Mouse (Mus musculus) ES-E14 (cell line): Measurements from ENCODE around the gene Gga1. TPM values are rescaled to one million over a fixed set of nuclear protein-coding genes. Genes with fewer than 3 reads are reported as not detected.
A peak's percentile ranks its signal among the peaks of the same experiment; 100 is the strongest.

Experiments
- DNase-seq: peaks from one replicate; pipeline ENCODE4 v3.0.0-alpha.2; 2013; ENCODE audit warnings: low read depth, low spot score
- H3K27ac ChIP-seq: 2 replicates; pipeline ENCODE4 v1.5.1; 2012; ENCODE audit warnings: low read depth, mild to moderate bottlenecking, low read length, moderate library complexity, mixed read lengths; ENCODE audit not compliant: poor library complexity, insufficient read depth, severe bottlenecking
- H3K36me3 ChIP-seq: 2 replicates; pipeline ENCODE4 v1.6.1; 2012; ENCODE audit warnings: mild to moderate bottlenecking, low read length, moderate library complexity, mixed read lengths; ENCODE audit not compliant: control insufficient read depth, poor library complexity, insufficient read depth, severe bottlenecking
- H3K4me1 ChIP-seq, 2 experiments: fragments of 150-350 bp in 1 of 2; sonication (generic) in 1 of 2; 2 replicates each; pipeline ENCODE4 v1.6.1; 2012; ENCODE audit warnings: low read length in 2 of 2, mild to moderate bottlenecking in 1 of 2, mixed read lengths in 1 of 2; ENCODE audit not compliant: control insufficient read depth in 2 of 2, insufficient read depth in 2 of 2, poor library complexity in 1 of 2
- H3K4me3 ChIP-seq, 2 experiments: fragments of 150-350 bp in 1 of 2; sonication (generic) in 1 of 2; 2 replicates each; pipeline ENCODE4 v1.5.1; 2012; ENCODE audit warnings: low read length in 2 of 2, low read depth in 1 of 2, mild to moderate bottlenecking in 1 of 2, mixed read lengths in 1 of 2; ENCODE audit not compliant: insufficient read depth in 1 of 2, poor library complexity in 1 of 2, severe bottlenecking in 1 of 2
- H3K9ac ChIP-seq: 2 replicates; pipeline ENCODE4 v1.6.1; 2012; ENCODE audit warnings: low read depth, mild to moderate bottlenecking, low read length, mixed read lengths; ENCODE audit not compliant: poor library complexity, insufficient read depth, severe bottlenecking
- H3K9me3 ChIP-seq: fragments of 150-350 bp; sonication (generic); 2 replicates; pipeline ENCODE4 v1.6.1; 2012; ENCODE audit warnings: low read depth, mild to moderate bottlenecking, low read length; ENCODE audit not compliant: control insufficient read depth, insufficient read depth
- CHD2 ChIP-seq: IDR thresholded peaks from 2 replicates; pipeline ENCODE4 v1.6.1; 2014; ENCODE audit warnings: mild to moderate bottlenecking, low read depth, low read length, inconsistent platforms
- HCFC1 ChIP-seq: IDR thresholded peaks from 2 replicates; pipeline ENCODE4 v1.6.1; 2012; ENCODE audit warnings: low read length, inconsistent platforms, borderline replicate concordance; ENCODE audit not compliant: insufficient read depth
- MAFK ChIP-seq: IDR thresholded peaks from 2 replicates; pipeline ENCODE4 v1.6.1; 2014; ENCODE audit warnings: mild to moderate bottlenecking, low read depth, low read length, inconsistent platforms; ENCODE audit not compliant: insufficient read depth
- ZC3H11A ChIP-seq: IDR thresholded peaks from 2 replicates; pipeline ENCODE4 v1.6.1; 2012; ENCODE audit warnings: low read depth, mild to moderate bottlenecking, inconsistent platforms, low read length, borderline replicate concordance
- ZNF384 ChIP-seq: IDR thresholded peaks from 2 replicates; pipeline ENCODE4 v1.6.1; 2012; ENCODE audit warnings: low read depth, low read length, inconsistent platforms
- in situ Hi-C, 2 experiments: fragments of 600-800 bp; cut with MboI; formaldehyde crosslinking; loops; one replicate each; pipeline ENCODE4 v1.15.1; 2025; ENCODE audit warnings: low sequenced_read_pairs in 2 of 2, inconsistent platforms in 1 of 2; ENCODE audit not compliant: unreplicated experiment in 2 of 2
- total RNA-seq: library from RNA; depleted of rRNA; stranded (reverse); fragments of 300-350 nt; gene quantifications from 2 replicates; pipeline ENCODE4 v1.2.3, GENCODE M21; 2012

Gga1 gene
- total RNA-seq, 1 experiment: 18.4 TPM

DNA sequence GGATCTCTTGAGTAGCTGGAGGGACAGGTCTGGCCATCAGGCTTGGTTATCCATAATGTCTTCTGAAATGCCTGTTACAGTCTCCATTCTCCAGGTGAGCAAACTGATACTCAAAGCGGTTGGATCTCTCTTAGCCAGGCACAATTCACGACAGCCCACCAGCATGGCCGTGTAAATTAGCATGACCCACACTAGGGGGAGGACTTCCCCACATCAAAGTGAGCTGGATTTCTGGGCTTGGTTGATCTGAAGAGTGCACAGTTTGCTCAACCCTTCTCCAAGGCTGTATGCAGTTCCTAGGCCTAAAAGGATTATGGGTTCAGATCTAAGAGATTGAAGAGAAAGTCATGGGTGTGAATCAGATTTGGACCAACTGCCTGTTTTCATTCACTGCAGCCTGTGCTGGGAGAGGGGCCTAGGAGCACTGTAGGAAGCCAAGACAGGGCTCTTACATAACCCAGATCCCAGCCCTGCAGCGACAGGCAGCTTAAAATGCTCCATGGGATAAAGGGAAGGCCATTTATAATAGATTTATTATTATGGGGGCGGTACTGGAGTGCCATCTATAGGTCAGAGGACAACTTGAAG, 4.9 kb upstream of the Gga1 start:
- Histone ChIP-seq H3K4me1 (peaks cover 0 to 31% of the 10 kb centered on the region in 2 experiments; a peak in 3 of 4 replicates), H3K36me3 (no peaks in the 10 kb centered on the region), H3K4me3 (no peak overlapping the region), H3K9me3 (no peaks in the 10 kb centered on the region), H3K9ac (no peak overlapping the region), H3K27ac (no peak overlapping the region)
- no peak for DNase-seq
- in situ Hi-C loops: no loop called here
- TF ChIP-seq MAFK: no peak
- no peak for TF ChIP-seq HCFC1
- TF ChIP-seq CHD2: no peak
- no peak for TF ChIP-seq ZC3H11A
- TF ChIP-seq ZNF384: no peak

DNA sequence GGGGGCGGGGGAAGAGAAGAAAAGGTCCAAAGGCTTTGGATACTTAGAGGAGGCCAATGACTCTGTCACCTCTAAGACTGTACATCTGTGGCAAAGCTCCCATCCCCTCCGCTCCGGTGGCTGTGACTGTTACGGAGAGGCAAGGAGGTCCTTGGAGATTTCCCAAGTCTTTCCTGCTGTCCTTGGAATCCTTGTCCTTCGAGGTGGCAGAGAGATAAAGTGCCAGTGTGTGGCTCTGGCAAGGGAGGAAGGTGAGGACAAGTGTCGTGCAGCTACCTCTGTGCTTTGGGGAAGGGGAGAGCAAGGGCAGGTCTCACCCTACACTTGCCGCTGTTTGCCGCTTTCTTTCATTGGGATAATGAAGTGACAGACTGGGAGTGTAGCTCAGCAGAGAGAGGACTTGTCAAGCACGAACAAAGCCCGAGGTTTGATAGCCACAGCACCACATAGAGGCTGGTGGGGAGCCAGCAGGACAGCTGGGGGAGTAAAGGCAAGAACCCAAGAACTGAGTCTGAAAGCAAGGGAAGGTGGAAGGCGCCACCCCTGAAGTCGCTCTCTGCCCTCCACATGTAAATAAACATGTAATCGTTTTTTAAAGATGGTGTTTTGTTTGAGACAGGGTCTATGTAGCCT, 3.1 kb upstream of the Gga1 start:
- Histone ChIP-seq H3K27ac (no peak overlapping the region), H3K9me3 (no peaks in the 10 kb centered on the region), H3K9ac (no peak overlapping the region), H3K4me3 (no peak overlapping the region), H3K4me1 (peaks cover 0 to 24% of the 10 kb centered on the region in 2 experiments; a peak in 3 of 4 replicates), H3K36me3 (no peaks in the 10 kb centered on the region)
- in situ Hi-C loops: no loop called here
- no peak for DNase-seq
- TF ChIP-seq MAFK (no peak), HCFC1 (no peak), ZNF384 (no peak), ZC3H11A (no peak), CHD2 (no peak)

DNA sequence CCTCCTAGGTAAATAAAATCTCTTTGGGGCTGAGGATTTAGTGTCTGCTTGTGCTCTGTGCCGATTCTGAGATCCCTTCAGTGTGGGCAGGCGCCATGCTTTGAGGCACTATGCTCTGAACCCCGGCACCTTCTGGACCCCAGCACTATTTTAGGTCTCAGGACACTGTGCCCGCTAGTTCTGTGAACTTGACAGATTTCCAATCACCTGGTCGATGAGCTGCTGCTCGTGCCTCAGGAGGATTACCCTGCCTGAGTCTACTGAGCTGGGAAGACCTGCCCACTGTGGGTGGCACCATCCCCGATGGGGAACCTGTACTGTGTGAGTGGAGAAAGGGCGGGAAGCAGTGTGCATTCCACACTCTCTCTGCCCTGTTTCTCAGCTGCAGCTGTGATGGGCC, 2.0 kb upstream of the Gga1 start:
- Histone ChIP-seq H3K27ac (no peak overlapping the region), H3K4me1 (peaks cover 0 to 22% of the 10 kb centered on the region in 2 experiments; a peak in 3 of 4 replicates), H3K4me3 (no peak overlapping the region), H3K9ac (no peak overlapping the region), H3K36me3 (peaks cover 1% of the 10 kb centered on the region; the same call in 1 of the 2 replicates), H3K9me3 (no peaks in the 10 kb centered on the region)
- no peak for DNase-seq
- TF ChIP-seq MAFK (no peak), HCFC1 (no peak), CHD2 (no peak), ZC3H11A (no peak), ZNF384 (no peak)
- in situ Hi-C loops: no loop called here

DNA sequence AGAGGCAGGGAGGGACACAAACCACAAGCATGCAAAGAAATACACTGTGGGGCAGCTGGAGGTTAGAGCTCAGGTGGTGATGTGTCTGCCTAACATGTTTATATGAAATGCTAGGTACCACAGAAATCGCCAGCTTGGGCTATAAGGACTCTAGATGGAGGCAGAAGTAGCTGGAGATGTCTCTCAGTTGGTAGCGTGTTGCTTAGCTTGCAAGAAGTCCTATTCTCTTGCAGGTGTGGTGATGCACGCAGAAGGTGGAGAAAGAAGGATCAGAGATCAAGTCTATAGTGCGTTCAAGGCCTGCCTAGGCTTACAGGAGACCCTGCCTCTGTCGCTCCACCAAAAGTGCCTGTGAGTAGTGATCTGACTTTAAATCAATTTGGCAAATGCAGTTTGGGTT, 1.5 kb upstream of the Gga1 start:
- H3K9ac ChIP-seq: peak overlapping the region; percentile 5; the same call in 1 of the 2 replicates
- in situ Hi-C loops: no loop called here
- H3K36me3 ChIP-seq: peaks cover 2% of the 10 kb centered on the region; the same call in 1 of the 2 replicates
- TF ChIP-seq HCFC1 (no peak), ZC3H11A (no peak), MAFK (no peak), ZNF384 (no peak), CHD2 (no peak)
- no peaks in the 10 kb centered on the region for H3K9me3 ChIP-seq
- 0 out of 2 replicates have a peak overlapping the region, but pooled peaks have one; percentile 4 for H3K27ac ChIP-seq
- peaks cover 0 to 22% of the 10 kb centered on the region in 2 experiments; a peak in 3 of 4 replicates for H3K4me1 ChIP-seq
- H3K4me3 ChIP-seq: peak overlapping the region; percentile 6 to 83; a peak in 1 of 4 replicates
- DNase-seq: no peak
